Mouse (Mus musculus): ENCODE data around the gene Lhx2. TPM values are rescaled to one million over a fixed set of nuclear protein-coding genes. Genes with fewer than 3 reads are reported as not detected.

The Lhx2 gene
- polyA plus RNA-seq, 1 experiment from 2014 or later = 1.8 TPM

DNA sequence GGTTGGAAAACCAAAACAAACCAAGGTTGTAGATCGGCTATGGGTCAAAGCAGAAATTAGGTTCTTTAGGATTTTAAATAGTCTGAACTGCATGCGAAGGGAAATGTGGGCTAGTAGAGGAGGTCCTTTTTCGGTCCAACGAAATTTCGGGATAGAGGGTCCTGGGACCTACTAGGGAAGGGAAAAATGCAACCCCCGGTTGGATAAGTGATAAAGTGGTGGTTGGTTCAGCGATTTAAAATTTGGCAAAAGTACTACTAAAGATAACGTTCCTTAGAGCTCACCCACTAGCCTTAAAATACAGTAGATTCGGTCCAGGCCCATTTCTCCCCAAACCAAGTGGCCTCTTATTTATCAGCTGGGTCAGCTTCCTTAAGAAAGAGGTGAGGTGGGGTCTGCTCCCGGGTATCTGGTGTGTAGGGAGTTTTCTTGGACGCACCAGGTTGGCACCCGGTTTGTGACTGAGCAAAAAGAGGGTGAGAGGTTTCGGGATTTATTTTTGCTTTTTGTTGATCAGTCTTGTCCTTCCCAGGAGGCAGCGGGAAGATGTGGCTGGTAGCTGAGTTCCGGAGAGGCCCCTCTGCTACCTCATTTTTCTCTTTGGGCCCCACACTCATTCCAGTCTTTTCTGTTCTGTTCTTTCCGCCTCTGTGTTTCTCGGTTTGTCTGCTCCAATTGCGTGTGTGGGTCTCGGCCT lies 16.8 kb downstream of the Lhx2 start:
- Histone ChIP-seq H3K4me2 (ENCODE audit: low read depth, low read length) (no peak overlapping the region), H3K4me1 (ENCODE audit: control insufficient read depth, low read depth, low read length) (peaks cover 3% of the 10 kb centered on the region), H3K9me3 (replicated peaks; ENCODE audit: control insufficient read depth, low read length) (no peaks in the 10 kb centered on the region), H3K36me3 (ENCODE audit: control insufficient read depth, insufficient read depth) (no peaks in the 10 kb centered on the region), H3K4me3 (ENCODE audit: low read depth, low read length) (0 out of 2 replicates have a peak overlapping the region, but pooled peaks have one; percentile 9), H3K27ac (ENCODE audit: low read length) (no peak overlapping the region), H3K9ac (ENCODE audit: low read depth, low read length) (no peak overlapping the region), H3K27me3 (ENCODE audit: control insufficient read depth, insufficient read depth, low read depth, low read length) (peaks cover 100% of the 10 kb centered on the region)
- ATAC-seq (ENCODE audit: low read depth) = no peak
- 1% methylated on average over 19 of the region's 19 CpGs for WGBS (ENCODE audit: insufficient replicate concordance)

DNA sequence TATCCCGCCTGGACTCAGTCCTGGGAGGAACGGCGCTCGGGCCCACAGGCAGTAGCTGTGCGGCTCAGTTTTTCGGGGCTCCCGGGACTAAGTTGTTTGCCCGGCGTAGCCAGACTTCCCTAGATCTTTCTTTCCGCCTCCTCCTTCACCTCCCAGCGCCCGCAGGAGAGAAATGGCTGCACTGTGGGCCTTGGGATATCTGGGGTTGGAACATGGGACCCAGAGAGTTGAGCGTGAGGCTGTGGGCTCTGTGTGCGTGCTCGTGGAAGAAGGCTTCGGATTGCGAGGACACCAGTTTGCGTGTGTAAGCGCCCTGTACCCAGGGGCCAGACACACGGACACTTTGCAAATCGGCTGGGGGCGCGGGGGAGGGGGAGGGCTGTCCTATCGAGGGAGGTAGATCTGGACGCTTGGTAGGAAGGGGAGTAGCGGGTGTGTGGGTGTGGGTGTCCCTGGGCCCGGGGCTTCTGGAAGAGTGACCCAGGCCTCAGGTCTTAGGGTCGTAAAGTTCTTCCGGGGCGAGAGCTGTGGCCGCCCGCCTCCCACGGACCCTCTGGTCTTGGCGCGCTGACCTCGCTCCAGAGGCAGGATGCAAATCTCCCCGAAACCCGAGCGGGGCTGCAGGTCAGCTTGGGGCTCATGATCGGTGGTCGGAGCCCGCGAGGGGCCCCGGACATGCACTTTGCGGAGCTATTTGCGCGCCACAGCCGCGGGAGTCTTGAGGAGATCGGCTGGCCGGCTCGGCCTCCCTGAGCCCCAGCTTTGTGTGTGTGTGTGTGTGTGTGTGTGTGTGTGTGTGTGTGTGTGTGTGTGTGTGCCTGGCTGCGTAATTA lies 17.6 kb downstream of the Lhx2 start:
- 1% methylated on average over 53 of the region's 53 CpGs for WGBS (ENCODE audit: insufficient replicate concordance)
- Histone ChIP-seq H3K4me3 (ENCODE audit: low read depth, low read length) (peak overlapping the region; percentile 12; the same call in 1 of the 2 replicates), H3K27me3 (ENCODE audit: control insufficient read depth, insufficient read depth, low read depth, low read length) (peaks cover 98% of the 10 kb centered on the region), H3K27ac (ENCODE audit: low read length) (no peak overlapping the region), H3K36me3 (ENCODE audit: control insufficient read depth, insufficient read depth) (no peaks in the 10 kb centered on the region), H3K9ac (ENCODE audit: low read depth, low read length) (no peak overlapping the region), H3K4me1 (ENCODE audit: control insufficient read depth, low read depth, low read length) (peaks cover 2% of the 10 kb centered on the region), H3K4me2 (ENCODE audit: low read depth, low read length) (0 out of 2 replicates have a peak overlapping the region, but pooled peaks have one; percentile 4), H3K9me3 (replicated peaks; ENCODE audit: control insufficient read depth, low read length) (no peaks in the 10 kb centered on the region)
- no peak for ATAC-seq (ENCODE audit: low read depth)

DNA sequence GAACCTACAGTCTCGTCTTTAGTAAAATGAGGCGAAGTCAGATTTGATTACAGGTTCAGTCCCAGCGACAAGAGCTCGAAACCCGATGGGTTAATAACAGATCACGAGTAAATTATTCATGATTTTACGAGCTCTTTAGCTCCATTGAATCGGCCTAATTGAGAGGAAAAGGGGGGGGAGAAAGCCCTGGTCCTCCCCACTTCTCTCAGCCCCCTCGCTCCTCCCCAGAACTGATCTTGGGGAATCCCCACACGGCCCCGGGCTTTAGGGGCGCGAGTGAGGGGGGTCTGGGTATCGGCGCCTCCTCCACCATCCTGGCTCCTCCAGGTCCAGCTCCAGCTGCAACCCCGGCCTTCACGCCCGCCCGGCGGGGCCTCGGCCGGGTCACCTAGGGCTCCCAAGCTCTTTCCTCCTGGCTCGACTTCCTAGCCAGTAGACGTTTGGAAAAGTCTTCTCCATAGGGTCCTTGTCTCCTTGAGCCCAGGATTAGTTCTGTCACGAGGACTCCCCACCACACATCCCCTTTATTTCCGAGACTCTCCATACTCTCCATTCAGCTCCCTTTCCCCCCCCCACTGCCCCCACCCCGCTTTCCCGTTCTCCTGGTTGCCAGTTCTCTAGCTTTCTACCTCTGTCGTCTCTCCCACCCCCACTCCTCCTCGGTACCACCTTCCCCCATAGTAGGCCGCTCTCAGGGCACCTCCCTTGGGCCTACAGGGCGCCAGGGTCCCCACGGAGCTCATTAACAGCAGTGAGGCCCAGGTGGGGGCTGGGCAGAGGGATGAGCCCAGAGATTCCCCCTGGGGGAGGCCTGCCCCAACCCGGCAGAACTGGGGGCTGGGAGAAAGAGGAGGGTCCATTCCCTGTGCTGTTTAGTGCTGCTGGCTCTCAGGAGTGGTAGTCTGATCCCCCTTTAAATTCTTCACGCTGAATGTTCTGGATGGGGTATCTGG lies 18.5 kb downstream of the Lhx2 start:
- Histone ChIP-seq H3K4me3 (ENCODE audit: low read depth, low read length) (no peak overlapping the region), H3K4me2 (ENCODE audit: low read depth, low read length) (no peak overlapping the region), H3K9me3 (replicated peaks; ENCODE audit: control insufficient read depth, low read length) (no peaks in the 10 kb centered on the region), H3K27me3 (ENCODE audit: control insufficient read depth, insufficient read depth, low read depth, low read length) (peaks cover 98% of the 10 kb centered on the region), H3K4me1 (ENCODE audit: control insufficient read depth, low read depth, low read length) (no peaks in the 10 kb centered on the region; the same call in 1 of the 2 replicates), H3K9ac (ENCODE audit: low read depth, low read length) (no peak overlapping the region), H3K27ac (ENCODE audit: low read length) (no peak overlapping the region), H3K36me3 (ENCODE audit: control insufficient read depth, insufficient read depth) (no peaks in the 10 kb centered on the region)
- ATAC-seq (ENCODE audit: low read depth) = no peak
- WGBS (ENCODE audit: insufficient replicate concordance) = 6% methylated on average over 35 of the region's 35 CpGs

DNA sequence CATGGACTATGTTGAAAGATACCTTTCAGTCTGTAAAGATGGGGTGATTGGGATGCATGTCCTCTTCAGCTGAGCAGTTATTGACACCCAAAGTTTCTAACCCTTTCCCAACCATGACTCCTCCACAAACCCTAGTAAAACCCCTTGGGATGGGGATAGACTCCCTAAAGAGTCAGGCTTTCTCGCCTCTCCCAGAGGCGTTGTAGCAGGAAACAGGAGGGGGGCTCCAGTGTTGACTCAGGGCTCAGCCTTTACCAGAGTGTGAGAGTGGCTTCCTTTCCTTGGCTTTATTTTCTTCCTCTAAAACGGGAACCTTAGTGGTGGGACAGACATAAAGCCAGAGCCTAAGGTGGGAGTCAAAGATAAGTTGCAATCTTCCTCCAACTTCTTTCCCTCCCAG lies 19.5 kb downstream of the Lhx2 start:
- H3K4me1 ChIP-seq (ENCODE audit: control insufficient read depth, low read depth, low read length) = no peaks in the 10 kb centered on the region; the same call in 1 of the 2 replicates
- H3K4me2 ChIP-seq (ENCODE audit: low read depth, low read length) = no peak overlapping the region
- no peaks in the 10 kb centered on the region for H3K36me3 ChIP-seq (ENCODE audit: control insufficient read depth, insufficient read depth)
- peaks cover 89% of the 10 kb centered on the region for H3K27me3 ChIP-seq (ENCODE audit: control insufficient read depth, insufficient read depth, low read depth, low read length)
- no peaks in the 10 kb centered on the region for H3K9me3 ChIP-seq (replicated peaks; ENCODE audit: control insufficient read depth, low read length)
- H3K4me3 ChIP-seq (ENCODE audit: low read depth, low read length) = no peak overlapping the region
- no peak overlapping the region for H3K9ac ChIP-seq (ENCODE audit: low read depth, low read length)
- H3K27ac ChIP-seq (ENCODE audit: low read length) = no peak overlapping the region
- no peak for ATAC-seq (ENCODE audit: low read depth)
- WGBS (ENCODE audit: insufficient replicate concordance) = 2% methylated on average over 3 of the region's 3 CpGs

DNA sequence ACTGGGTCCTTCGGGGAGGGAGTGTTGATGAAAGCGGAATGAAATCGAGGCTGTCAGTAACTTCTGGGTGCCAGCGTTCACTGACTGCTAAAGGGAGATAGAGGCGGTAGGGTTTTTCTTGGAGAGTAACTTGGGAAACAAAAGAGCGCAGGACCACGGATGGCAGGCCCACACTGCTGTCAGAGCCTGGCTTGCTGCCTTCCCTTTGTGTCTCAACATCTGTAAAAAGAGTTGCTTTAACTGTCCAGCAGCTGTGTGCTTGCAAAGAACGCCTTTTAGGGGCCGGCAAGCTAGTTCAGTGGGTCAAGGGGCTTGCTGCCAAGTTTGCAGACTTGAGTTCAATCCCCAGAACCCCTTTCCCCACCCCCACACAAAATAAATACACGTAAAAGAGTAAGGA lies 20.1 kb downstream of the Lhx2 start:
- Histone ChIP-seq H3K9me3 (replicated peaks; ENCODE audit: control insufficient read depth, low read length) (no peaks in the 10 kb centered on the region), H3K9ac (ENCODE audit: low read depth, low read length) (no peak overlapping the region), H3K27me3 (ENCODE audit: control insufficient read depth, insufficient read depth, low read depth, low read length) (peaks cover 85% of the 10 kb centered on the region), H3K4me3 (ENCODE audit: low read depth, low read length) (no peak overlapping the region), H3K4me2 (ENCODE audit: low read depth, low read length) (no peak overlapping the region), H3K4me1 (ENCODE audit: control insufficient read depth, low read depth, low read length) (no peaks in the 10 kb centered on the region; the same call in 1 of the 2 replicates), H3K27ac (ENCODE audit: low read length) (no peak overlapping the region), H3K36me3 (ENCODE audit: control insufficient read depth, insufficient read depth) (no peaks in the 10 kb centered on the region)
- WGBS (ENCODE audit: insufficient replicate concordance) = 1% methylated on average over 10 of the region's 10 CpGs
- no peak for ATAC-seq (ENCODE audit: low read depth)

DNA sequence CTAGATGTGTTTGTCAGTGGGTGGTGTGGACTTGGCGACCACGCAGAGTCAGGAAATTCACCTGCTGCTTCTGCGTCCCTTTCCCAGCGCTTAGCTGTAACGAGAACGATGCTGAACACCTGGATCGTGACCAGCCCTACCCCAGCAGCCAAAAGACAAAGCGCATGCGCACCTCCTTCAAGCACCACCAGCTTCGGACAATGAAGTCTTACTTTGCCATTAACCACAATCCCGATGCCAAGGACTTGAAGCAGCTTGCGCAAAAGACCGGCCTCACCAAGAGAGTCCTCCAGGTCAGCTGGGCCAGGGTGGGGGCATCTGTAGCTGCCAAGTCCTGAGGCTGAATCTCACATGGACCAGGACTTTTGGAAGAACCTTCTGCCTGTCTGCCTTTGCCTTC lies 20.7 kb downstream of the Lhx2 start:
- no peaks in the 10 kb centered on the region for H3K9me3 ChIP-seq (replicated peaks; ENCODE audit: control insufficient read depth, low read length)
- H3K4me2 ChIP-seq (ENCODE audit: low read depth, low read length) = no peak overlapping the region
- H3K27me3 ChIP-seq (ENCODE audit: control insufficient read depth, insufficient read depth, low read depth, low read length) = peaks cover 79% of the 10 kb centered on the region
- no peak for ATAC-seq (ENCODE audit: low read depth)
- H3K9ac ChIP-seq (ENCODE audit: low read depth, low read length) = no peak overlapping the region
- H3K4me3 ChIP-seq (ENCODE audit: low read depth, low read length) = no peak overlapping the region
- WGBS (ENCODE audit: insufficient replicate concordance) = 9% methylated on average over 13 of the region's 13 CpGs
- H3K36me3 ChIP-seq (ENCODE audit: control insufficient read depth, insufficient read depth) = no peaks in the 10 kb centered on the region
- no peaks in the 10 kb centered on the region; the same call in 1 of the 2 replicates for H3K4me1 ChIP-seq (ENCODE audit: control insufficient read depth, low read depth, low read length)
- H3K27ac ChIP-seq (ENCODE audit: low read length) = no peak overlapping the region

DNA sequence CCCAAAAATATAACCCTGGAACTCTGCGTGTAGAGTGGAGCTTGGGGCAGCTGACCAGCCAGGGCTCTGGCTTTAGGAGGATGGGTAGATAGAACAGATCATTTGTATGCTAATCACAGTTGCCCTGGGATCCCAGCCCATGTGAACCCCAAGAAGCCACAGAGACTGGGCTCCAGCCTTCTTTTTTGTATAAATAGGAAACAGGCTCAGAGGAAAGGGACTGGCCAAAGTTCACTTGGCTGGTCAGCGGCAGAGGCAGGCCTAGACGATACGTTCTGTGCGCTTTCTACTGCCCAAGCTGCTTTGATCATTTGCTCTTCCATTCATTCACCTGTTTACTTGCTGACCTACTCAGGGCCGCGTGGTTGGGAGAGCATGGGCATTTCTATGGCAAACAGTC lies 27.1 kb downstream of the Lhx2 start:
- peaks cover 66% of the 10 kb centered on the region for H3K27me3 ChIP-seq (ENCODE audit: control insufficient read depth, insufficient read depth, low read depth, low read length)
- no peaks in the 10 kb centered on the region for H3K9me3 ChIP-seq (replicated peaks; ENCODE audit: control insufficient read depth, low read length)
- no peaks in the 10 kb centered on the region for H3K4me1 ChIP-seq (ENCODE audit: control insufficient read depth, low read depth, low read length)
- no peak overlapping the region for H3K9ac ChIP-seq (ENCODE audit: low read depth, low read length)
- no peak for ATAC-seq (ENCODE audit: low read depth)
- no peak overlapping the region for H3K4me2 ChIP-seq (ENCODE audit: low read depth, low read length)
- no peak overlapping the region for H3K27ac ChIP-seq (ENCODE audit: low read length)
- no peak overlapping the region for H3K4me3 ChIP-seq (ENCODE audit: low read depth, low read length)
- 49% methylated on average over 7 of the region's 7 CpGs for WGBS (ENCODE audit: insufficient replicate concordance)
- no peaks in the 10 kb centered on the region for H3K36me3 ChIP-seq (ENCODE audit: control insufficient read depth, insufficient read depth)

DNA sequence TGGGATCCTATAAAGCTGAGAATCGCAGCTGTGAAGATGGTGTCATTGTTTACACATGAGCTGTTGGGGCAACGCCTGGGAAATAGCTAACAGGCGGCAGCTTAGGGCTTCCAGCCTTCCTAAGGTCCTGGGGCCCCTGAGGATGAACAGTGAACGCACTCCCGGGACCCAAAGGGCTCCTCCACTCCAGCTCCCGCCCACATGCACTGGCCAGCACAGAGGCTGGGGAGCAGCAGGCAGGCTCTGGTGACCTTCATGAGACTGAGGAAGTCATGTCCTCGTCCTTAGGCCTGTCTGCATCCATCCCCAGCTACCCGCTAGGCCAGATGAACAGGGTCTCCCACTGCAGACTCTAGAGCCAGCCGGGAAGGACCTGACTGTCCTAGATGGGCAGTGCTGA lies 27.9 kb downstream of the Lhx2 start:
- 8% methylated on average over 9 of the region's 9 CpGs for WGBS (ENCODE audit: insufficient replicate concordance)
- Histone ChIP-seq H3K9ac (ENCODE audit: low read depth, low read length) (no peak overlapping the region), H3K36me3 (ENCODE audit: control insufficient read depth, insufficient read depth) (no peaks in the 10 kb centered on the region), H3K4me1 (ENCODE audit: control insufficient read depth, low read depth, low read length) (no peaks in the 10 kb centered on the region), H3K9me3 (replicated peaks; ENCODE audit: control insufficient read depth, low read length) (no peaks in the 10 kb centered on the region), H3K27me3 (ENCODE audit: control insufficient read depth, insufficient read depth, low read depth, low read length) (peaks cover 59% of the 10 kb centered on the region), H3K4me2 (ENCODE audit: low read depth, low read length) (no peak overlapping the region), H3K4me3 (ENCODE audit: low read depth, low read length) (no peak overlapping the region), H3K27ac (ENCODE audit: low read length) (no peak overlapping the region)
- no peak for ATAC-seq (ENCODE audit: low read depth)
